Mouse (Mus musculus): ENCODE results near the gene Brcc3. TPM values are rescaled to one million over a fixed set of nuclear protein-coding genes. Genes with fewer than 3 reads are reported as not detected.

Gene Brcc3
- polyA plus RNA-seq (2015; fragmentation: Nextera tagmentation; extraction: Ambion mirVana): 45.8 and 49.8 TPM in 2 replicates

- Histone ChIP-seq H3K27ac (peak within 1 kb of the TSS; percentile 85), H3K36me3 (no peaks in the 10 kb centered on the region), H3K27me3 (no peaks in the 10 kb centered on the region), H3K9me3 (replicated peaks) (no peaks in the 10 kb centered on the region), H3K4me3 (peak within 1 kb of the TSS; percentile 64), H3K9ac (peak within 1 kb of the TSS; percentile 68), H3K4me2 (peak within 1 kb of the TSS; percentile 58), H3K4me1 (replicated peaks) (no peaks in the 10 kb centered on the region)
- 10% methylated on average over 52 of the region's 52 CpGs for WGBS
- peak; percentile 99 for ATAC-seq (replicated peaks; ENCODE audit: insufficient number of reproducible peaks, insufficient read depth, low FRiP score, low read depth)
Observed at GRCm38 (mm10) chrX:75415936-75416785, at the start of gene Brcc3, which contains the start of the genes Cmc4 and Mtcp1. TSS of gene Brcc3 (plus strand) at chrX:75416628. TSS of gene Cmc4 (minus strand) at chrX:75416584. TSS of gene Mtcp1 (minus strand) at chrX:75416588.

GRCm38 (mm10) chrX:75370197-75370596, 46.2 kb upstream of the Brcc3 start:
- ATAC-seq (replicated peaks; ENCODE audit: insufficient number of reproducible peaks, insufficient read depth, low FRiP score, low read depth): no peak
- H3K4me3 ChIP-seq: no peak overlapping the region
- H3K4me1 ChIP-seq (replicated peaks): peaks cover 5% of the 10 kb centered on the region; the same call in 1 of the 2 replicates
- no peaks in the 10 kb centered on the region for H3K36me3 ChIP-seq
- no peaks in the 10 kb centered on the region for H3K27me3 ChIP-seq
- H3K9ac ChIP-seq: no peak overlapping the region
- H3K9me3 ChIP-seq (replicated peaks): no peaks in the 10 kb centered on the region
- H3K4me2 ChIP-seq: no peak overlapping the region
- H3K27ac ChIP-seq: no peak overlapping the region

GRCm38 (mm10) chrX:75372666-75373425, 43.6 kb upstream of the Brcc3 start:
- Histone ChIP-seq H3K4me3 (no peak overlapping the region), H3K4me1 (replicated peaks) (peaks cover 5% of the 10 kb centered on the region; the same call in 1 of the 2 replicates), H3K4me2 (no peak overlapping the region), H3K27me3 (no peaks in the 10 kb centered on the region), H3K36me3 (no peaks in the 10 kb centered on the region), H3K9ac (no peak overlapping the region), H3K9me3 (replicated peaks) (no peaks in the 10 kb centered on the region), H3K27ac (no peak overlapping the region; the same call in 1 of the 2 replicates)
- 0 out of 2 replicates have a peak, but pooled peaks have one; percentile 27 for ATAC-seq (replicated peaks; ENCODE audit: insufficient number of reproducible peaks, insufficient read depth, low FRiP score, low read depth)
- whole genome bisulfite sequencing: 42% methylated on average over 2 of the region's 2 CpGs

GRCm38 (mm10) chrX:75376815-75377214, 39.6 kb upstream of the Brcc3 start:
- Histone ChIP-seq H3K36me3 (no peaks in the 10 kb centered on the region), H3K4me3 (no peak overlapping the region), H3K9me3 (replicated peaks) (no peaks in the 10 kb centered on the region), H3K4me1 (replicated peaks) (no peaks in the 10 kb centered on the region), H3K27ac (no peak overlapping the region), H3K27me3 (no peaks in the 10 kb centered on the region), H3K4me2 (no peak overlapping the region), H3K9ac (no peak overlapping the region)
- ATAC-seq (replicated peaks; ENCODE audit: insufficient number of reproducible peaks, insufficient read depth, low FRiP score, low read depth): no peak

- Histone ChIP-seq H3K9me3 (replicated peaks) (no peaks in the 10 kb centered on the region), H3K4me2 (no peak overlapping the region), H3K4me3 (no peak overlapping the region), H3K36me3 (no peaks in the 10 kb centered on the region), H3K4me1 (replicated peaks) (no peaks in the 10 kb centered on the region), H3K27me3 (no peaks in the 10 kb centered on the region), H3K27ac (no peak overlapping the region), H3K9ac (no peak overlapping the region)
- WGBS: 70% methylated on average over 1 of the region's 1 CpGs
- no peak for ATAC-seq (replicated peaks; ENCODE audit: insufficient number of reproducible peaks, insufficient read depth, low FRiP score, low read depth)
Observed at GRCm38 (mm10) chrX:75381176-75381575, 35.3 kb upstream of the Brcc3 start.

- H3K9ac ChIP-seq: no peak overlapping the region
- H3K27me3 ChIP-seq: no peaks in the 10 kb centered on the region
- ATAC-seq (replicated peaks; ENCODE audit: insufficient number of reproducible peaks, insufficient read depth, low FRiP score, low read depth): no peak
- H3K9me3 ChIP-seq (replicated peaks): no peaks in the 10 kb centered on the region
- H3K4me3 ChIP-seq: peak overlapping the region; percentile 62
- H3K36me3 ChIP-seq: no peaks in the 10 kb centered on the region
- no peaks in the 10 kb centered on the region for H3K4me1 ChIP-seq (replicated peaks)
- WGBS: 62% methylated on average over 5 of the region's 5 CpGs
- peak overlapping the region; percentile 58 for H3K4me2 ChIP-seq
- H3K27ac ChIP-seq: peak overlapping the region; percentile 93
Observed at GRCm38 (mm10) chrX:75381699-75382098, 34.7 kb upstream of the Brcc3 start.

GRCm38 (mm10) chrX:75382195-75382771, 34.1 kb upstream of the Brcc3 start, which contains the start of the genes Fundc2 and F8:
TSS of gene Fundc2 (plus strand) at chrX:75382399.
TSS of gene F8 (minus strand) at chrX:75382615.
- Histone ChIP-seq H3K9ac (peak within 1 kb of the TSS; percentile 65), H3K9me3 (replicated peaks) (no peaks in the 10 kb centered on the region), H3K4me2 (peak within 1 kb of the TSS; percentile 58), H3K36me3 (no peaks in the 10 kb centered on the region; the same call in none of the 2 replicates), H3K4me3 (peak within 1 kb of the TSS; percentile 62), H3K27ac (peak within 1 kb of the TSS; percentile 93), H3K4me1 (replicated peaks) (no peaks in the 10 kb centered on the region), H3K27me3 (no peaks in the 10 kb centered on the region)
- WGBS: 10% methylated on average over 25 of the region's 25 CpGs
- ATAC-seq (replicated peaks; ENCODE audit: insufficient number of reproducible peaks, insufficient read depth, low FRiP score, low read depth): peak; percentile 94

GRCm38 (mm10) chrX:75399471-75399870, 17.0 kb upstream of the Brcc3 start:
- Histone ChIP-seq H3K36me3 (no peaks in the 10 kb centered on the region), H3K27me3 (no peaks in the 10 kb centered on the region), H3K4me1 (replicated peaks) (no peaks in the 10 kb centered on the region), H3K4me3 (no peak overlapping the region), H3K27ac (no peak overlapping the region), H3K4me2 (no peak overlapping the region), H3K9ac (no peak overlapping the region), H3K9me3 (replicated peaks) (no peaks in the 10 kb centered on the region)
- ATAC-seq (replicated peaks; ENCODE audit: insufficient number of reproducible peaks, insufficient read depth, low FRiP score, low read depth): no peak
- 87% methylated on average over 1 of the region's 1 CpGs for WGBS

GRCm38 (mm10) chrX:75402668-75403067, 13.8 kb upstream of the Brcc3 start:
- Histone ChIP-seq H3K27me3 (no peaks in the 10 kb centered on the region), H3K4me3 (no peak overlapping the region), H3K9me3 (replicated peaks) (no peaks in the 10 kb centered on the region), H3K4me2 (no peak overlapping the region), H3K9ac (no peak overlapping the region), H3K4me1 (replicated peaks) (no peaks in the 10 kb centered on the region), H3K36me3 (no peaks in the 10 kb centered on the region), H3K27ac (0 out of 2 replicates have a peak overlapping the region, but pooled peaks have one; percentile 12)
- WGBS: 59% methylated on average over 2 of the region's 2 CpGs
- ATAC-seq (replicated peaks; ENCODE audit: insufficient number of reproducible peaks, insufficient read depth, low FRiP score, low read depth): no peak

GRCm38 (mm10) chrX:75403350-75403749, 13.1 kb upstream of the Brcc3 start:
- H3K27me3 ChIP-seq: no peaks in the 10 kb centered on the region
- ATAC-seq (replicated peaks; ENCODE audit: insufficient number of reproducible peaks, insufficient read depth, low FRiP score, low read depth): no peak
- H3K9ac ChIP-seq: no peak overlapping the region
- no peaks in the 10 kb centered on the region for H3K9me3 ChIP-seq (replicated peaks)
- 0 out of 2 replicates have a peak overlapping the region, but pooled peaks have one; percentile 12 for H3K27ac ChIP-seq
- no peak overlapping the region for H3K4me2 ChIP-seq
- no peaks in the 10 kb centered on the region for H3K36me3 ChIP-seq
- H3K4me1 ChIP-seq (replicated peaks): no peaks in the 10 kb centered on the region
- no peak overlapping the region for H3K4me3 ChIP-seq

GRCm38 (mm10) chrX:75409711-75410110, 6.7 kb upstream of the Brcc3 start:
- H3K27ac ChIP-seq: no peak overlapping the region
- H3K9me3 ChIP-seq (replicated peaks): no peaks in the 10 kb centered on the region
- whole genome bisulfite sequencing: 81% methylated on average over 1 of the region's 1 CpGs

More at GRCm38 (mm10) chrX:75409711-75410110, 6.7 kb upstream of the Brcc3 start:
- ATAC-seq (replicated peaks; ENCODE audit: insufficient number of reproducible peaks, insufficient read depth, low FRiP score, low read depth): no peak
- Histone ChIP-seq H3K4me2 (no peak overlapping the region), H3K4me3 (no peak overlapping the region), H3K4me1 (replicated peaks) (no peaks in the 10 kb centered on the region), H3K27me3 (no peaks in the 10 kb centered on the region), H3K36me3 (no peaks in the 10 kb centered on the region), H3K9ac (no peak overlapping the region)

Measured in heart, embryonic 15.5 days (tissue).